Mouse (Mus musculus) embryonic facial prominence, embryonic 12.5 days (tissue): ENCODE results near the gene Grin2b. TPM values are rescaled to one million over a fixed set of nuclear protein-coding genes. Genes with fewer than 3 reads are reported as not detected.
"Not testable (repeated sequence)": the region's sequence is repeated elsewhere in the genome, so short reads cannot be mapped to it uniquely, and the experiment has no call there.

Experiments
- ATAC-seq: fragments of 200-750 bp; cut with Nextera tagmentation; 2 replicates; pipeline ENCODE4 v1.8.0; 2017; ENCODE audit not compliant: insufficient number of reproducible peaks, insufficient read depth, low FRiP score, low TSS enrichment
- H3K27ac ChIP-seq: fragments of 300-500 bp; sonication (generic); 2 replicates; pipeline ENCODE4 v1.5.1; 2016; ENCODE audit warnings: mild to moderate bottlenecking
- H3K27me3 ChIP-seq: fragments of 300-500 bp; sonication (generic); 2 replicates; pipeline ENCODE4 v1.6.1; 2016; ENCODE audit warnings: mild to moderate bottlenecking, moderate library complexity
- H3K36me3 ChIP-seq: fragments of 300-500 bp; sonication (generic); 2 replicates; pipeline ENCODE4 v1.6.1; 2016; ENCODE audit warnings: mild to moderate bottlenecking
- H3K4me1 ChIP-seq: fragments of 300-500 bp; sonication (generic); 2 replicates; pipeline ENCODE4 v1.6.1; 2016
- H3K4me2 ChIP-seq: fragments of 300-500 bp; sonication (generic); replicated peaks from 2 replicates; pipeline ENCODE4 v1.6.1; 2016; ENCODE audit warnings: mild to moderate bottlenecking, moderate library complexity
- H3K4me3 ChIP-seq: fragments of 300-500 bp; sonication (generic); 2 replicates; pipeline ENCODE4 v1.5.1; 2016; ENCODE audit warnings: mild to moderate bottlenecking
- H3K9ac ChIP-seq: fragments of 300-500 bp; sonication (generic); 2 replicates; pipeline ENCODE4 v1.6.1; 2016; ENCODE audit warnings: mild to moderate bottlenecking, moderate library complexity
- H3K9me3 ChIP-seq: fragments of 300-500 bp; sonication (generic); 2 replicates; pipeline ENCODE4 v1.6.1; 2016; ENCODE audit warnings: mild to moderate bottlenecking, moderate library complexity
- WGBS: fragments of 180-500 bp; shearing (Covaris S2); methylation state at CpG from one replicate; pipeline ENCODE4 v1.1.7; 2016; 5-methylcytosine and 5-hydroxymethylcytosine counted together
- polyA plus RNA-seq: library from polyadenylated mRNA; unstranded; fragments of >200 nt; fragmentation: Nextera tagmentation; extraction: Ambion mirVana; gene quantifications from 2 replicates; pipeline ENCODE4 v1.2.1, GENCODE M21; 2016

Gene Grin2b
- polyA plus RNA-seq, 1 experiment from 2014 or later: 2.7 TPM

- Histone ChIP-seq H3K4me2 (no peak overlapping the region), H3K9ac (no peak overlapping the region), H3K27ac (no peak overlapping the region), H3K9me3 (no peaks in the 10 kb centered on the region), H3K4me1 (no peaks in the 10 kb centered on the region), H3K36me3 (no peaks in the 10 kb centered on the region), H3K27me3 (no peaks in the 10 kb centered on the region), H3K4me3 (no peak overlapping the region)
- ATAC-seq: no peak
- WGBS: 63% methylated on average over 1 of the region's 1 CpGs
These were observed 459.1 kb downstream of the Grin2b start for GRCm38 (mm10) chr6:135714236-135714635.

DNA sequence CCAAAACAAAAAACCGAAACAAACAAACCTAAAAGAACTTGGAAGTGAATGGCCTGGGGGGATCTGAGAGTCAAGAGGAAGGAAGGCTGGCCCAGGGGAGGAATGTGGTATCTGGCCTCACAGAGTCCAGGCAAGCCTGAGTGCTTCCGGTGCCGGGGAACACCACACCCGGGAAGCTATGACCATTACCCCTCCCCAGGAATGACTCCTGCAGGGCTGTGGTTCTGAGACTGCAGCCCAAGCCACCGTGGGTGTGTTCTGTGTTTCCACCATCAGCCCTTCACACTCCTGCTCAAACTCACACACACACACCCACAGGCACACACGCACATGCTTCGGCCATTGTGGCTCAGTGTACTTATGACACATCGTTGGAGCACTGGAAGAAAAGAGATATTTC lies 459.6 kb downstream of the Grin2b start:
- H3K9ac ChIP-seq: no peak overlapping the region
- H3K4me1 ChIP-seq: no peaks in the 10 kb centered on the region
- WGBS: 81% methylated on average over 8 of the region's 8 CpGs
- no peaks in the 10 kb centered on the region for H3K27me3 ChIP-seq
- no peak for ATAC-seq
- no peak overlapping the region for H3K4me3 ChIP-seq
- H3K36me3 ChIP-seq: no peaks in the 10 kb centered on the region
- no peak overlapping the region for H3K27ac ChIP-seq
- no peaks in the 10 kb centered on the region for H3K9me3 ChIP-seq
- H3K4me2 ChIP-seq: no peak overlapping the region

DNA sequence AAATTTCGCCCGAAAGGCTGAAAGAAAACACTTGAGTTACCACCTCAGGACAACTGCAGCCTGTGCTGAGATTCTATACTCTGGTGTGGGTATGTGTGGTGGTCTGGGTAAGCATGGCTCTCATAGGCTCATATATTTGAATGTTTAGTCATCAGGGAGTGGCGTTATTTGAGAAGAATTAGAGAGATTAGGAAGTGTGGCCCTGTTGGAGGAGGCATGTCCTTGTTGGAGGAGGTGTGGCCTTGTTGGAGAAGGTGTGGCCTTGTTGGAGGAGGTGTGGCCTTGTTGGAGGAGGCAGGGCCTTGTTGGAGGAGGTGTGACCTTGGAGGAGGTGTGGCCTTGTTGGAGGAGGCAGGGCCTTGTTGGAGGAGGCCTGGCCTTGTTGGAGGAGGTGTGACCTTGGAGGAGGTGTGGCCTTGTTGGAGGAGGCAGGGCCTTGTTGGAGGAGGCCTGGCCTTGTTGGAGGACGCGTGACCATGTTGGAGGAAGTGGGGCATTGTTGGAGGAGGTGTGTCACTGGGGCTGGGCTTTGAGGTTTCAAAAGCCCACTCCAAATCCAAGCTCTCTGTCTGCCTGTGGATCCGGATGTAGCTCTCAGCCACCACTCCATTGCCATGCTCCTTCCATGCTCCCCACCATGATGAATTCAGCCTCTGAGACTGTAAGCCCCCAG lies 466.3 kb downstream of the Grin2b start:
- H3K4me2 ChIP-seq, H3K36me3 ChIP-seq: not testable (repeated sequence)
- 80% methylated on average over 6 of the region's 6 CpGs for WGBS

GRCm38 (mm10) chr6:135703655-135704054 lies 469.7 kb downstream of the Grin2b start:
- Histone ChIP-seq H3K4me2 (no peak overlapping the region), H3K36me3 (no peaks in the 10 kb centered on the region), H3K27ac (no peak overlapping the region), H3K9ac (no peak overlapping the region), H3K4me3 (no peak overlapping the region), H3K27me3 (no peaks in the 10 kb centered on the region), H3K4me1 (peaks cover 5% of the 10 kb centered on the region; the same call in 1 of the 2 replicates), H3K9me3 (no peaks in the 10 kb centered on the region)
- 16% methylated on average over 2 of the region's 2 CpGs for WGBS
- no peak for ATAC-seq

More for the DNA sequence above, 466.3 kb downstream of the Grin2b start:
- H3K27ac ChIP-seq, H3K4me3 ChIP-seq, ATAC-seq, H3K4me1 ChIP-seq, H3K9me3 ChIP-seq, H3K27me3 ChIP-seq, H3K9ac ChIP-seq: not testable (repeated sequence)

- no peaks in the 10 kb centered on the region for H3K9me3 ChIP-seq
- no peak overlapping the region for H3K9ac ChIP-seq
- peaks cover 5% of the 10 kb centered on the region; the same call in 1 of the 2 replicates for H3K4me1 ChIP-seq
- ATAC-seq: no peak
- no peaks in the 10 kb centered on the region for H3K36me3 ChIP-seq
- no peak overlapping the region for H3K27ac ChIP-seq
- H3K27me3 ChIP-seq: no peaks in the 10 kb centered on the region
- H3K4me3 ChIP-seq: no peak overlapping the region
- WGBS: 39% methylated on average over 3 of the region's 3 CpGs
- no peak overlapping the region for H3K4me2 ChIP-seq
These were observed 471.9 kb downstream of the Grin2b start for GRCm38 (mm10) chr6:135701361-135701760.

GRCm38 (mm10) chr6:135700717-135701345 lies 472.5 kb downstream of the Grin2b start:
- Histone ChIP-seq H3K9me3 (no peaks in the 10 kb centered on the region), H3K36me3 (no peaks in the 10 kb centered on the region), H3K4me2 (no peak overlapping the region), H3K4me3 (no peak overlapping the region), H3K27me3 (no peaks in the 10 kb centered on the region), H3K4me1 (peaks cover 5% of the 10 kb centered on the region; the same call in 1 of the 2 replicates), H3K27ac (no peak overlapping the region), H3K9ac (no peak overlapping the region)
- ATAC-seq: no peak
- 71% methylated on average over 12 of the region's 12 CpGs for WGBS

GRCm38 (mm10) chr6:135692533-135692932 lies 480.8 kb downstream of the Grin2b start:
- 29% methylated on average over 9 of the region's 9 CpGs for WGBS
- Histone ChIP-seq H3K27ac (no peak overlapping the region), H3K9ac (no peak overlapping the region), H3K4me2 (no peak overlapping the region), H3K36me3 (no peaks in the 10 kb centered on the region), H3K9me3 (0 out of 2 replicates have a peak, but pooled peaks cover 3% of the 10 kb centered on the region), H3K27me3 (no peaks in the 10 kb centered on the region), H3K4me3 (no peak overlapping the region), H3K4me1 (peaks cover 5% of the 10 kb centered on the region; the same call in 1 of the 2 replicates)
- ATAC-seq: no peak

GRCm38 (mm10) chr6:135691561-135691960 lies 481.8 kb downstream of the Grin2b start:
- no peak for ATAC-seq
- H3K4me2 ChIP-seq: no peak overlapping the region
- H3K27ac ChIP-seq: no peak overlapping the region
- no peaks in the 10 kb centered on the region for H3K36me3 ChIP-seq
- H3K4me3 ChIP-seq: no peak overlapping the region
- peaks cover 5% of the 10 kb centered on the region; the same call in 1 of the 2 replicates for H3K4me1 ChIP-seq
- no peak overlapping the region for H3K9ac ChIP-seq
- no peaks in the 10 kb centered on the region for H3K27me3 ChIP-seq
- WGBS: 91% methylated on average over 7 of the region's 7 CpGs
- 0 out of 2 replicates have a peak, but pooled peaks cover 3% of the 10 kb centered on the region for H3K9me3 ChIP-seq

DNA sequence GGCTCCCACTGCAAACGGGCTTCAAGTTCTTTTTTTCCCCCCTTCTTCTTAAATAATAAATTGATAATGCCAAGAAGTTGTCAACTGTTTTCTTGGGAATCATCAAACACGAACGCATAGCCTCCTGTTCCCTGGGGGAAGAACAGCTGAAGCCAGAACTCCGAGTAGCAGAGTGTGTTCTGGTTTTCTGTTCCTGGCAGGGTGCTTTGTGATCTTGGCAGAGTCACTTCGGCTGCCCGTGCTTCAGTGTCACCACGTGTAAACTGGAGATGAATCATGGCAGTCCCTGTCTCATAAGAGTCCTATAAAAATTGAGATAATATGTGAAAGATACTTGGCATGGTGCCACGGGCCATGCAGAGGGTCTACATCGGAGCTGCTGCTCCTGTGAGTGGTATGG lies 485.4 kb downstream of the Grin2b start:
- Histone ChIP-seq H3K36me3 (no peaks in the 10 kb centered on the region), H3K4me3 (no peak overlapping the region), H3K4me2 (no peak overlapping the region), H3K4me1 (peaks cover 5% of the 10 kb centered on the region; the same call in 1 of the 2 replicates), H3K27ac (no peak overlapping the region), H3K9me3 (0 out of 2 replicates have a peak, but pooled peaks cover 3% of the 10 kb centered on the region), H3K9ac (no peak overlapping the region), H3K27me3 (no peaks in the 10 kb centered on the region)
- 83% methylated on average over 9 of the region's 9 CpGs for WGBS
- ATAC-seq: no peak

DNA sequence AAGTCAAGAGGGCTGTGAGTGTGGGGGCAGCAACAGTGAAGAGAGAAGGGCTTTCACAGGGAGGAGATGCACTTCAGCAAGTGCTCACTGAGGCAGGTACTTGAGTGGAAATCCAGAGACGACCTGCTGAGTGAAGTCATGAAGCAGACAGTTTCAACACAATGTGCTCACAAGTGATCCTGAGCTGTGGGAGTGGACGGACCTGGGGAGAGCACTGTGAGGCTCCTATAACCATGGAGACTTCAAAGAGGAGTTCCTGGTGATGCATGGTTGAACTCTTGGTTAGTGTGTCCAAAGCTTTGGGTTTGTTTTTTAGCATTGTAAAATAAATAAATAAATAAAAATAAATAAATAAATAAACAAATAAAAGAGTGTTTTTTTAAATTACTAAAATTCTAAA lies 489.1 kb downstream of the Grin2b start:
- H3K36me3 ChIP-seq: no peaks in the 10 kb centered on the region
- no peak overlapping the region for H3K9ac ChIP-seq
- H3K9me3 ChIP-seq: no peaks in the 10 kb centered on the region
- no peak overlapping the region for H3K27ac ChIP-seq
- no peak overlapping the region for H3K4me2 ChIP-seq
- no peak overlapping the region for H3K4me3 ChIP-seq
- WGBS: 73% methylated on average over 2 of the region's 2 CpGs
- no peaks in the 10 kb centered on the region for H3K27me3 ChIP-seq
- ATAC-seq: no peak
- H3K4me1 ChIP-seq: no peaks in the 10 kb centered on the region

DNA sequence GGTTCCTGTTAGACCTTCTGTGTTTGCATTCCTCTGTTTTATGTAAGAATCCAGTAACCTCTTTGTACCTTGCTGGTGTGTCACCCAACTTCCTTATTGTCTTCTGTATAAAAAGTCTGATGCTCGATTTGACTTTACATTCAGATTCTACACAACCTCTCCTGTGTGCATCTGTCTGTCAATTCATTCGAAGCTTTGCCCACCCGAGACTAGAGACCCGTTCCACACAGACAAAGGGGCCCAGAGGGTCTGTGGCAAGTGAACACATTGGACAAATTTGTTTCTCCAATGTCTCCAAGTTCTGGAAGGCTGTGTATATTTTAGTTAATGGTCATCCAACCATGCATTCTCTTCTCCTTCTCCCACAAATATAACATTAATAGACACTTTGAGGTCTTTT lies 491.9 kb downstream of the Grin2b start:
- not testable (repeated sequence) for H3K4me2 ChIP-seq, H3K27ac ChIP-seq, H3K9ac ChIP-seq, H3K4me1 ChIP-seq, H3K36me3 ChIP-seq, ATAC-seq, H3K9me3 ChIP-seq, H3K4me3 ChIP-seq, H3K27me3 ChIP-seq
- 84% methylated on average over 4 of the region's 4 CpGs for WGBS

GRCm38 (mm10) chr6:135680105-135680710 lies 493.1 kb downstream of the Grin2b start:
- WGBS: 75% methylated on average over 14 of the region's 14 CpGs
- H3K27me3 ChIP-seq: no peaks in the 10 kb centered on the region
- no peak overlapping the region for H3K27ac ChIP-seq
- no peak overlapping the region for H3K4me2 ChIP-seq
- no peaks in the 10 kb centered on the region for H3K9me3 ChIP-seq
- ATAC-seq: no peak
- no peaks in the 10 kb centered on the region for H3K4me1 ChIP-seq
- H3K4me3 ChIP-seq: no peak overlapping the region
- H3K9ac ChIP-seq: no peak overlapping the region
- H3K36me3 ChIP-seq: no peaks in the 10 kb centered on the region
